Mouse (Mus musculus) fibroblast of lung, adult 2 months (primary cell): ENCODE data around the gene Ugt1a10.
"Not testable (repeated sequence)": the region's sequence is repeated elsewhere in the genome, so short reads cannot be mapped to it uniquely, and the experiment has no call there.

Experiments
- DNase-seq: peaks from one replicate; pipeline ENCODE4 v3.0.0-alpha.2; 2011; ENCODE audit warnings: low read depth

The Ugt1a10 gene

DNA sequence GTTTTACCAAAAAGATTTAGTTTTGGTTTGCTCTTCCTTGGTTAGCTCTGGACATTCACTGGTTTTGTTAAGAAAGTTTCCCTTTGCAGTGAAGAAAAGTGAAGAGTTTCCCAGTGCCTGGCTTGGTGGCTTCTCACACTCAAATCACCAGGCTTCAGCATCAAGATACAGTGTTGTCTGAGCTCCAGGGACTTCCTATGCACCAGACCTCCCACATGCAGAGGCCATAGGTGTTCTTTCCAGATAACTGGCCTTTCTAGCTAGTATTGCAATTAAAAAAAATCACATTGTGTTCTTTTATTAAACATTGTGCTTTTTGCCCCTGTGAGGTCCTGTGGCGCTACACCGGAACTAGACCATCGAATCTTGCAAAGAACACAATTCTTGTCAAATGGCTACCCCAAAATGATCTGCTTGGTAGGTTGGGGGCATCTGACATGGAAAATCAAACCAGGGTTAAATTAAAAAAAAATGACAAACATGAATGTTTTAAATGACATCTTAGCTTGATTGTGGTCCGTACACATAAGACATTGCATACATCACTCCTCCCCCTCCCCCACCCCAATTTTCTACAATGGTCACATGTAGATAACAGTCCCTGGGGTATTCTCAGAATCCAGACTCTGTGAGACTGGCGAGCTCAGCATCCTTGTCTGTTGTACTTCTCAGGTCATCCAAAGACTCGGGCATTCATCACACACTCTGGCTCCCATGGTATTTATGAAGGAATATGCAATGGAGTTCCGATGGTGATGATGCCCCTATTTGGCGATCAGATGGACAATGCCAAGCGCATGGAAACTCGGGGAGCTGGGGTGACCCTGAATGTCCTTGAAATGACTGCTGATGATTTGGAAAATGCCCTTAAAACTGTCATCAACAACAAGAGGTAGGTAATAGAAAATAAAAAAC lies 160.5 kb downstream of the Ugt1a10 start:
- DNase-seq, result no peak

DNA sequence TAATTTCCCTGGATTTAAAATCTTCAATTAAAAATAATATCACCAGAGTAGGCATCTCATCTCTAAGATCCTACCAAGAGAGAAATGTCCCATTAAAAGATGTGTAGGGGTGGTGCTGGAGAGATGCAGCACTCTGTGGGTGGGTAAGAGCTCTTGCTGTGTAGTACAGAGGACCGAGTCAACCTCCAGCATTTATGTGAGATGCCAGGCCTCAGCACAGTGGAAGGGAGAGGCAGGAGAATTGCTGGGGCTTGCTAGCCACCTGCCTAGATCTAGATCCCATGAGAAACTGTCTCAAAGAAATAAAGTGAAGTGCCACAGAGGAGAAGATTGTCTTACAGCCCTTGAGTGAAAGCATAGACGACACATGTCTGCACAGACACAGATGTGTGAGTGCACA lies 161.4 kb downstream of the Ugt1a10 start:
- DNase-seq, result no peak

DNA sequence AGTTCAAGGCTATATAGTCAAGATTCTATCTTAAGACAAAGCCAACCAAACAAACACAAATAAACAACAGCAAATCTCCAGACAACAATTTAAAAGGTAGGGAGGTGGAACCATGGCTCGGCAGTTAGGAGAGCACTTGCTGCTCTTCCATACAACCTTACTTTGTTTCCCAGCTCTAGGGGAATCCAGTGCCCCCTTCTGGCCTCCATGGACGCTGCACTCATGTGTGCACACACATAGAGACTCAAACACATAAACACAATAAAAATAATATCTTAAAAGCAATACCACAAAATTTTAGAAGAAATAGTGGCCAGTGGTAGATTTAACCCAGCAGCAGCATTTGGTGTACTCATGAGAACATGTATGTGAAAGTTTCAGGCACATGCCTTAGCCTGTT lies 162.0 kb downstream of the Ugt1a10 start:
- DNase-seq, result no peak

DNA sequence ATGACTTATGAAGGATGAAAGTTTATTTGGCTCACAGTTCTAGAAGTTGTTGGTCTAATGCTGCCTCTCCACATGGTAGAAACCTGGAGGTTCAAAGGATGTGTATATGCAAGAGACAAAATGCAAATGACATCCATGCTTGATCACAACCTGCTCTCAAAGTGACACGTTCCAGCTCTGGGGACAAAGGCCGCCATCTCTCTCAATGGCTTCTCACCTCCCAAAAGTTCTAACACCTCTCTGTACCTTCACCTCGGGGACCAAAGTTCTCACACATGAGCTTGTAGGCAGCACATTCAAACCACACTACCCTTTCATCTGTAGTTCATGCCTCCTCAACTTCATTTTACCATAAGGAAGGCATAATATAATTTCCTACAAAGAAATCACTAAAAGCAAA lies 162.4 kb downstream of the Ugt1a10 start:
- DNase-seq, result no peak

DNA sequence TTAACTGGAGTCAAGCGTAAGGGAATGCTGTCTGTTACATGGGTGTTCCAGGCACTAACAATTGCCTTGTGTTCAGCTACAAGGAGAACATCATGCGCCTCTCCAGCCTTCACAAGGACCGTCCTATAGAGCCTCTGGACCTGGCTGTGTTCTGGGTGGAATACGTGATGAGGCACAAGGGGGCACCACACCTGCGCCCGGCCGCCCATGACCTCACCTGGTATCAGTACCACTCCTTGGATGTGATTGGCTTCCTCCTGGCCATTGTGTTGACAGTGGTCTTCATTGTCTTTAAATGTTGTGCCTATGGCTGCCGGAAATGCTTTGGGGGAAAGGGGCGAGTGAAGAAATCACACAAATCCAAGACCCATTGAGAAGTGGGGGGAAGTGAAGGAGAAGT lies 162.9 kb downstream of the Ugt1a10 start:
- no peak for DNase-seq

DNA sequence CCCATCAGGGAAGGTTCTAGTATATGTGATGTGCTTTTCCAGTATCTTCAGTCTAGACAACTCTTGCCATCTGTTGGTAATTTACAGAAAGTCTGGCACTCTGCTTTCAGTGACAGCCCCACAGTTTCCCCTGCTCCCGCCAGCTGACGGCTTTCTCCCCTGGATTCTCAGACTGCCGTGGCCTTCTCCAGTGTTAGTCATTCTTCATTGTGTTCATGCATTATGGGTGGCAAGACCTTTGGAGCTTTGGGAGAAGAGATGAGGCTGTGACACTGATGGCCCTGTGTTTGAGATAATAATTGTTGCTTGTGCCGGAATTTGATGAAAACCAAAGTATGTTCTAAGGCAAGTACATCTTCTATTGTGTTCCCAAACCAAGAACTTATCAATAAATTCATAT lies 163.4 kb downstream of the Ugt1a10 start:
- no peak for DNase-seq

DNA sequence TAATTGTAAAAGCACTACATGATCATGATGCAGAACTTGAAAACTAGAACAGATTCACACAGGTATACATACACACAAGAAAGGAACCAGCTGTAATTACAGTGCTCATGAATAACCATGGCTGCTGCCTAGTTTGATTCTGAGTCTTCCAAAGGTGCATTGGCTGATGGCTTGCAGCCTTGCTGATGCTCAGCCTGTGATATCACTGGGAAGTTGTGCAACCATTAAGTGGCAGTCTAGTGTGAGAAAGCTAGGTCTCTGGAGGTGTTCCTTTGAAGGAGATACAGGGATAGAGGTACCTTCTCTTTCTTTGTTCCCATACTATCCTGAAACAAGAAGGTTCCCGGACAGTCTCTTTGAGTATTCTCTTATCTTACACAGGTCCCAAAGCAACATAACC lies 163.9 kb downstream of the Ugt1a10 start:
- no peak for DNase-seq

DNA sequence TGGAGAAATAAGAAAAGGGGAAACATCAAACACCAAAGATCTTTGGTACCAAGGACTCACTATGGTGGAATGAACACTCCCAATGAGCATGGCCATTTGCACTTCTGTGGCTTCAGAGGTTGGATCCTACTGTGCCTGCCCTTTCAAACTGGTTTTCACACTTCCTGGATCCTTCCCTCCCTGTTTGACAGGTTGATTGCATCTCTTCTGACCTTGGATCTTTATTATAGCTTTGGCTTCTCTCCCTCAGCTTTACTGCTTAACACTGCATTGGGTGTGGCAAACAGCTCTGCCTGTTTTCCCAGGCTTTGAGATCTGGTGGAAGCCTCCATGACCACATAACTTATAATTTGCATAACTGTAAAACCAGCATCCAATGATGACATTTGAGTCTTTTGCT lies 165.1 kb downstream of the Ugt1a10 start:
- DNase-seq, result no peak

DNA sequence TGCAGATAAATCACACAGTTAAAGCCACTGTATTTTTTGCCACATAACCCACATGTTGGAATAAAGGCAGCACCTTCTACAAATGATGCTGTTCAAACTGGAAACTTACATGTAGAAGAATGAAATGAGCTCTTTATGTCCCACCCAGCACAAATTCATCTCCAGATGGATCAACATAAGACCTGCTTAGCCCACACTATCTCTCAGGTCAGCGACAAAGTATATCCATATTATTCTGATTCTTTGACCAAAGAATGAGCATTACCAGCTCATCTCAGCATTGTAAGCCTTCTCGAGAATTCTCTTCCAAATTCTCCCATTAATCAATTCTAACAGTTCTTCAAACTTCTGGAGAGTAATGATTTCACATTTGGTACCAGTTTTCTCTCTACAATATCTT lies 167.0 kb downstream of the Ugt1a10 start:
- DNase-seq, result no peak

DNA sequence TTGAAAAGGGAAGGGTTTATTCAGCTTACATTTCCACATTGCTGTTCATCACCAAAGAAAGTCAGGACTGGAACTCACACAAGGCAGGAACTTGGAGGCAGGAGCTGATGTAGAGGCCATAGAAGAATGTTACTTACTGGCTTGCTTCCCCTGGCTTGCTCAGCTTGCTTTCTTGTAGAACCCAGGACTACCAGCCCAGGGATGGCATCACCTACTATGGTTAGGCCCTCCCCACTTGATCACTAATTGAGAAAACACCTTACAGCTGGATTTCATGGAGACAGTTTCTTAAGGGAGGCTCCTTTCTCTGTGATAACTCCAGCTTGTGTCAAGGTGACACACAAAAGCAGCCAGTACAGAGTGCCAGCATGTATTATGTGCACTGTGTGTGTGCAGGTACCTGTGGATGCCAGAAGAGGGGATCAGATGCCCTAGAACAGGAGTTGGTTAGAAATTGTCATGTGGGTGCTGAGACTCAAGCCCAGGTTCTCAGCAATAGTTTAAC lies 167.9 kb downstream of the Ugt1a10 start:
- DNase-seq, result not testable (repeated sequence)

DNA sequence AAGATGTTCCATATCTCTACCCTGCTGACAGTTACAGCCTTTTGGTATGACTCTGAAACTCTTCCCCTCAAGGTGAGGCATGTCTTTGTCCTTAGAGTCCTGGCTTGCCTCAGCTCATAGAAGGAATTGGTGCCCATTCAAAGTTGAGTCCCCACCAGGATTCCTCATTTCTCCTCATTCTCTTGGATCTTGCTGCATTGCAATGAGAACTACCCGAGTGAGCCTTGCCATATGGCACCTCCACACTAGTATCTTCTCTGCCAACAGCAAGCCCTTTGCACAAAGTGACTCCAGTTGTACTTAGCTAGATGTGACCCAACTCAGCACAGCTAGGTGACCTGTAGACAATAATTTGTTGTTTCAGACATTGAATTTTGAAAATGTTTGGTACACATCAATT lies 168.4 kb downstream of the Ugt1a10 start:
- DNase-seq, result no peak

DNA sequence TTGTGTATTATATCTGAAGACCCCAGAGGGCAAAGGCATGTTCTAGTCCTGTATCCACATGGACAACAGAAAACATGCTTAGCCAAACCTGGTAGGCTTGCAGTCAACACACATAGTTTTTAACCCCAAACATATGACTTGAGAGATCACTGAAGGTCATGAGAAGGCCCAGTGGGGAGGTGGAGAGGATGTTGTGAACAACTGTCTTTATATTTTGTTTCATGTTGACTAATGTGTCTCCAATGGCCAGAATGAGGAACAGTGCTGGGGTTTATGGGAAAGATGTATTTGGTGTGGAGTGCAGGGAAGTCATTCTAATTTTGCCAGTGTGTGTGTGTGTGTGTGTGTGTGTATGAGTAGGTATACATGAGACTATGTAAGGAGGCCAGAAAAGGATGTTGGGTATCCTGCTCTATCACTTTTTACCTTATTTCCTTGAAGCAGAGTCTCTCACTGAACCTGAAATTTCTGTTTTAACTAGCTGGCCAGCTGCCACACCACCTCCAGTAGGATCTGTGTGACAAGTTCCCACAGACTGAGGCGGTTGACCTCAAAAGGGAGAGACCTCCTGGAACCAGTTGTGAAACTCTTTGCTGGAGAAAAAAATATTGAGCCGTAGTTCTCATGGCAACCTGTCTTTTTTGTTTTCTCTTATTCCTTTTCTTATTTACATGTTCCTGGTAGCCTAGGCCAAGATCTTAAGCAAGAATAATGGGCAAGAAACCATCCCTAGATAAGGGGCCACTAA lies 169.0 kb downstream of the Ugt1a10 start:
- DNase-seq, result no peak

DNA sequence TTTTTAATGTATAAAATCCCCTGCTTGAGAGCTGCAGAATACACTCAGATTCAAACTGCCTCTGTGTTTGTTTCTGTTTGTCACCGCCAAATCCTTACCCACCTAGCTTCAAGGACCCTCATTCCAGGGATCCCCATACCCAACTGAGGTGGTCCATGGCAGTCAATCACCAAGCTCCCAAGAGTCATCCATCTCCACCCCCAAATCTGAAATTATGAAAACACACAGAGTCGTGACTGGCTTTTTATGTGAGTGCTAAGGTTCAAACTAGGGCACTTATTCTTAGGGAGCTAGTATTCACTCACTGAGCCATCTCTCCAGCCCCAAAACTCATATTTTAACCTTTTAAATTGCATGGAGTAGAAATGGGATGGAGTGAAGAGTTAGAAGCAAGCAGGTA lies 170.1 kb downstream of the Ugt1a10 start:
- not testable (repeated sequence) for DNase-seq

DNA sequence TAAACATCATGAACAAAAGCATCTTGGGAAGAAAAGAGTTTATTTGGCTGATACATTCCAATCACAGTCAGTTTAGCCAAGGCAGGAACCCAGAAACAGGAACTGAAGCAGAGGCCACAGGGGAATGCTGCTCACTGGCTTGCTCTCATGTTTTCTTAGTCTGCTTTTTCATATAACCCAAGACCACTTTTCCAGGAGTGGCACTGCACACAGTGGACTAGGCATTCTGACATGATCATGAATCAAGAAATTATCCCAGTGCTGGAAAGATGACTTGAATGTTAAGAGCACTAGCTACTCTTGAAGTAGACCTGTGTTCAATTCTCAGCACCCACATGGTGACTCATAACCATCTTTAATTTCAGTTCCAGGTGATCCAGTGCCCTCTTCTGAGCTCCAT lies 170.6 kb downstream of the Ugt1a10 start:
- DNase-seq, result no peak

DNA sequence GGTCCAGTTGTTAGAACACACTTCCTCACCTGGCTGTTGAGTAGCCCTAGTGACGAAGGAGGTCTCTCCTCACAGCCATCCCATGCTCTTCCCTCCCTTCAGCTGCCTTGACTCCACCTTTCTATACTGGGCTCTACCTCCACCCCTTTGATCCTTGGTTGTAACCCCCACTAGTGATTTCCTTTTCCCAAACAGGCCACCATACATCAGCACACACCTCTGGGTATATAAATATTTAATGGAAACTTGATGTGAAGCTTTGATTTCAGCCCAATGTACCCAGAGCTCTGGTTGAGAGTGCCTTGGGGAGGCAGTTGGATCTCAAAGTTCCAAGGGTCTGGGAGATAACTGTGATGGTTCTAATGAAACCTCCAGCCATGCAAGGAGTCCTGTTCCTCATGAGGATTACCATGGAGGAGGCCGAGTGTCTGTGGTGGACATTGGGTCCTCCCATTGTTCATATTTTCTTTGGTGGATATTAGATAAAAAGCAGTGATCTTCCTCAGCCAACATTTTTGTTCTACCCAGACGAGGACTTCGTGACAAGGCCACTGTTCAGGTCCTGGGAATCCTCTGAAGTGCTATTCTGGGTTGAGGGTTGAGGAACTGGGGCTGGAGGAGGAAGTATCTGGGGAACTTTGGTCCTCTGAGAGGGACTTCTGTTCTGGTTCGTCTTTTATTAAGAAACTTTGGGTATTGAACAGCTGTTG lies 171.6 kb downstream of the Ugt1a10 start, which contains the start of gene Mroh2a:
Gene Mroh2a (plus strand): TSS at position 317 of the 710 bp plus-strand sequence.
- no peak for DNase-seq

DNA sequence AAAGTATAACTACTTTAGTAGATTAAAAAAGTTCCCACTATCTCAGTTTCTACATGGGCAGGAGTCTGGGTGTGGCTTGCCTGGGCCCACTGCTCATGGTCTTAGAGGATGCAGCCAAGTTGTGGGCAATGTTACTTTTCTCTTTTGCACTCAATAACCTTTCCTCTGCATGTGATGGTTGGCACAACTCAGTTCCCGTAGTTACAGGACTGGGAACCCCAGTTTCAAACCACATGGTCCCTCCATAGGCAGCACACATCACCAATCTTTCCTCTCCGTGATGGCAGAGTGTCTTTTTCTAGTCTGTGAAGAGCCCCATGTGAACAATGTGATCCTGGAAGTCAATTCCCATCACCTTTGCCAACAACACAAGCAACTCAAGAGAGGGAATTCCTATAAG lies 172.3 kb downstream of the Ugt1a10 start:
- DNase-seq, result no peak

DNA sequence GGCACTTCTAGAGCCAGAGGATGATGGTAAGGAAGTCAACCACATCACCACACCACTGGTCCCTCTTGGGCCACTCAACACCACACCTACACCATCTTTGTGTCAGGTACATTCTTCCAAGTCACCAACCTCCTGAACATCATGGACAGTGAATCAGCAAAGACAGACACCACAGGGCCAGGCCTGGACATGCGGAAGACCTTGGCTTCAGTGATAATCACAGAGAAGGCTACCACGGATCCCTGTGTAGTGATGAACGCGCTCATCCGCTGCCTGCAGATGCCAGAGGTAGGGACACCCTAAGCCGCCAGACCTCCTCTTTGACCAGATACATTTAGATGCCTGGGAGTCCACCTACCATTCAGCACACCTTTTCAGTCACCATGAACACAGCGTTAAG lies 172.9 kb downstream of the Ugt1a10 start:
- DNase-seq, result no peak

DNA sequence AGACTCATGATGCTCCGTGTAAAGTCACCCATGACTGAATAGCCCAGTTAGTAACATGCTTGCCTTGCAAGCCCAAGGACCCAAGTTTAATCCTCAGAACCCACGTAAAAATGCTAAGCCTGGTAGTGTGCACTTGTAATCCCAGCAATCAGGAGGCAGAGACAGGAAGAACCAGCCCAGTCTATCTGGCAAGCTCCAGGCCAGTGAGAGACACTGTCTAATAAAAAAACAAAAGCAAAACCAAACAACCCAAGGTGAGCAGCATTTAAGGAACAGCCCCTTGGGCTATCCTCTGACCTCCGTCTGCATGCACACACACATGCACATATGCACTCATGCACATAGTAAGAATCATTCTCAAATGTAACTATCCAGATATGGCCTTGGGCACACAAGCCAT lies 174.4 kb downstream of the Ugt1a10 start:
- DNase-seq, result no peak

DNA sequence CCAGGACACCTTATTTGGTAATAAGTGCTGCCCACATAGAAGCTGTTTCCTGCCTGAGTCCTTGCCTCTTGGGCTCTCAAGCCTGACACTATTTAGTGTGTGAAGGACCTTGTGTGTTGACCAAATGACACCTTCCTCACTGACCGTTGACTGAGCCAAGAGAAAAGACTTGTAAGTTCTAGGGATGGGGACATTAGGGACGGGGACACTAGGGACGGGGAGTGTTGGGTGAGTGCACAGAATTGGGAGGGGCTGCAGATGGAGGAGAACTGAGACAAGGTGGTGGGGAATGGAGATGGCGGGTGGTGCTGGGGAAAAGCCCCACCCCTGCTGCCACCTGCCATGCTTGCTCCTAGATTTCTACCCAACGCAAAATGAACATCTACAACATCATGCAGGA lies 174.8 kb downstream of the Ugt1a10 start:
- no peak for DNase-seq

DNA sequence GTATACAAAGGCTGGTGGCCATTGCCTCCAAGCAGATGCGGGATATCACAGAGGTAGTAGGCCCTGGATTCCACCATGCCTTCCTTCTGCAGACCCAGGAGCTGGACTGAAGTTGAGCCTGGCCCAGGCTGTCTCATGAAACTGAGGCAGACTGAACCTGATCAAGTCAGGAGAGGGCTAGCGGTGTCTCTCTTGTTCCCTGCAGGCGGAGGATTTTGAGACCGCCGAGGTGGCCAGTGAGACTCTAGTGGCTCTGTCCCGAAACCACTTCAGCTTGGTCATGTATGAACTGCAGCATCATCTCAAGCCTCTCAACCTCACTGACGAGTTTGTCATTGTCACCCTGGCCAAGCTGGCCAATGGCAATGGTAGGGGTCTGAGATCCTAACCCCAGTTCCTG lies 175.2 kb downstream of the Ugt1a10 start:
- DNase-seq, result no peak

DNA sequence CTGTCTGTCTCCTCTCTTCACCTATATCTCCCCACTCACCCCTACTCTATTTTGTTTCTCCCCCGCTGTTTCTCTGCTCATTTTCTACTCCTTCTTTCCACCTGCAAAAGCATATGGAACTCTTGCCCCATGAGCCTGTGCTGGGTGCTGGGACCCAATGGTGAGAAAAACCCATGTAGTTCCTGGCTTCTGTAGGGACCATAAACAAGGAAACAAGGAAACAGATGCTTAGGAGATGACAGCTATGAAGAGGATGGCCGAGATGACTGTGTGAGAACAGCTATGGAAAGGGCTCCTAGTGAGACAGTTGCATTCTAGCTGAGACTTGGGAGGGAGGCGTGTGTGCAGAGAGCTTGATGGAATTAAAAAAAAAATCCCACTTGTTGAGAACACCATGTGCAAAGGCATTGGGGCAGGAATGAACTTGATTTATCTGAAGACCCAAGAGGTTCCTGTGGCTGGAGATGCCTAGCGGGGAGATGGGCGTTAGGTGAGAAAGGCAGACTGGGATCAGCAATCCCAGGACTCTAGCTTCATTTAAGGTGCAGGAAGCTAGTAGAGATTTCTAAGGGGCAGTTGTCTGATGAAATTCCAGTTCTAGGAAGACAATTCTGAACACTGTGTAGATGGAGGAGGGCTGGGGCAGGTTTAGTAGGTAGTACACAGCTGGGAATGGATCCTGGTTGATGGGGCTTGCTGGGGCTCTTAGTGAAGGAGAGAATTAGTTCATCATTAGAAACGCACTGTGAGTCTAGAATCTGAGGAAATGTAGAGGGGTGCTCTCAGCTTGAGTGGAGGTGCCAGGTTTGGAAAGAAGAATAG lies 176.0 kb downstream of the Ugt1a10 start:
- DNase-seq, result no peak
